Mouse (Mus musculus) thymus, postnatal 10 days (tissue): ENCODE measurements around the gene Jmjd1c.
A peak's percentile ranks its signal among the peaks of the same experiment; 100 is the strongest.

Experiments used
- DNase-seq, 2 experiments: peaks; one replicate each; pipeline ENCODE4 v3.0.0; 2021; ENCODE audit warnings: low spot score in 2 of 2

Gene Jmjd1c

DNA sequence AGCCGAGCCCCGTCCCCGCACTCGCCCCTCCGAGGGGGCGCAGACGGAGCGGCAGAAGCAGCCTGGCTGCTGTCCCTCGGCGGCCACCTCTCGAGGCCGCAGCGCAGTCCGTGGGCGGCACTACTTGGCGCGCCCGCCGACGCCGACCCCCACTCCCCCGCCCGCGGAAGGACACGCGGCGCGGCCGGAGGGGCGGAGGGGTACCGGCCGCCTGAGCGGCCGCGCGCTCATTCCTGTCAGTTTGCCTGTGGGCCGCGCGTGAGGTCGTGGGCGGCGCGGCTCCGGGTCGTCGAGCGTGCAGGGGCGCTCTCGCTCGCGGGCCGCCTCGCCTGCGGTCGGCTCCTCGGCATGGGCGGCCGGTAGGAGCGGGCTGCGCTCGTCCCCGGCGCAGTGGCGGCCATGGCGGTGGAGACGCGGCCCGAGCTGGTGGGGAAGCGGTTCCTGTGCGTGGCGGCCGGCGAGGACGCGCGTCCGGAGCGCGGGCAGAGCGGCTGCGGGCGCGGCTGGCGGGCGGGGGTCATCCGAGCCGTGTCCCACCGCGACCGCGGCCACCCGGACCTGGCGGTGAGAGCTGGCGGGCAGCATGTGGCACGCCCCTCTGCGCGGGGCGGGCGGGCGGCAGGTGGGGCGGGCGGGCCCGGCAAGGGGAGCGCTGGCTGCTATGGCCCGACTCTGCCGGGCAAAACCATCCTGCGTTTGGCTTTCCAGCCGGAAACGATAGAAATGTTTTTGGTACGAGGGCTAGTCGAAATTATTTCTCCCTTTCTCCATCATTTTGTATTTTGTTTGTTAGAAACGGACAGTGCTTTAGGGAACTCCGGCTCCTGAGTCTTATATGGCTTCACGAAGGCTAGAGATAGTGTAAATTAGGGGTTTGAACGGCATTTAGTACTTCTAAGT, 31.2 kb downstream of the Jmjd1c start:
- DNase-seq: peak in 1 of 2 experiments; percentile 20

DNA sequence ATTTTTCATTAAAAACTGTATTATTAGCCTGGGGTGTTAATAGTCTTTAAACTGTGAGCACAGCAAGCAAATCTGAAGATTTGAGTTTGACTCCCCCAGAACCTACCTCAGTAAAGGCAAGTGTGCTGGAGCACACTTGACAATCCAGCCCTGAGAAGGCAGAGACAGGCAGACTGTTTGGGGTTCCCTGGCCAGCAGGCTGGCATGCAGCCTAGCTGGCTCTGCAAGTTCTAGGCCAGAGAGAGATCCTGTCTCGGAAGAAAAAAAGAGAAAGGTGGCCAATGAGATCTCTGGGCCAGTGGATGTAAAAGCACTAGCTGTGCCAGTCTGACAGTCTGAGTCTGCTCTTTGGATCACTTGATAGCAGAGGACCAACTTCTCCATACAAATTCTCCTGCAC, 33.6 kb downstream of the Jmjd1c start:
- DNase-seq: no peak

DNA sequence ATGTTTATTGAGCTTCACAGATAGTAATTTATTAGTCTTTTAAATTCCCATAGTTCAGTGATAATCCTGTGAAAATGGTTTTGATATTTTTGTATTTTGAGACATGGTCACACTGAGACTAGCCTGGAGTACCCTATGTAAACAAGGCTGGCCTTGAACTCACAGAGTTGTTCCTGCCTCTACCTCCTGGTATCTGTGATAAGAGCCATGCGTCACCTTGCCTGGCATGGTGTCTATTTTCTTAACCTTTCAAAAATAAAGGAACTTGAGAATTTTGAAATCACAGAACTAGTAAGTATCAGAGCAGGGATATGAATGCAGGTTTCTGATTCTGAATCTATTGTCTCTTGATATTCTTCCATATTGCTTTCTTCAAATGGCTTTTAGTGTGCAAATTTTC, 35.8 kb downstream of the Jmjd1c start:
- DNase-seq: no peak

DNA sequence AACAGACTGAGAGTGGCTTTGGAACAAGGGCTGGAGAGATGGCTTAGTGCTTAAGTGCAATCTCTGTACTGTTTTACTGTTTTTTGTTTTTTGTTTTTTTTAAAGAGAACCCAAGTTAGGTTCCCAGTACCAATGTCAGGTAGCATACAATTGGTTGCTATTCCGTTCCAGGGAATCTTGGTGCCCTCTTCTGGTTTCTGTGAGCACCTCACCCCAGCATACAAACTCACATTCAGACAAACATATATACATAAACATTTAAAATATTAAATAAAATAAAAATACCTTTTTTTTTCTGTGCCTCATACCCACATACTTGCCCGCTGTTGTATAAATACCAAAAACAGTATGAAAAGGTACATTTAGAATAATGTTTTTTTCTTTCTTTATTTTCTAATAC, 38.4 kb downstream of the Jmjd1c start:
- DNase-seq: no peak

DNA sequence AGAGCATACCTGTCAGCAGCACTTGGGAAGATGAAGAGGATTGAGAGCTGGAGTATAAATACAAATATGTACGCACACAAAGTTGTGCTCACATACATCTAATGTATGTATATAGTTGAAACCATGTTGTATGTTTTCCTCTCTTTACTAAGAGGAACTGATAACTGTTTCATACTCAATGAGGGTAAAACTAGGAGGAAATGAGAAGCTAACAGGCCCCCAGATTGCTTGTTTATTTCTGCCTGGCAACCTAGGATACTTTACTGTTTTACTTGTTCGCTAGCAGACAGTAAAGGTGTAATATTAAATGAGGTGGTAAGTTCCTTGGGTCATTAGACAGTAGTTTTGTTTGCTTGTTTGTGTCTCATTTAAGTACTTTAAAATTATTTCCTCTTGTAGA, 41.5 kb downstream of the Jmjd1c start:
- no peak for DNase-seq

DNA sequence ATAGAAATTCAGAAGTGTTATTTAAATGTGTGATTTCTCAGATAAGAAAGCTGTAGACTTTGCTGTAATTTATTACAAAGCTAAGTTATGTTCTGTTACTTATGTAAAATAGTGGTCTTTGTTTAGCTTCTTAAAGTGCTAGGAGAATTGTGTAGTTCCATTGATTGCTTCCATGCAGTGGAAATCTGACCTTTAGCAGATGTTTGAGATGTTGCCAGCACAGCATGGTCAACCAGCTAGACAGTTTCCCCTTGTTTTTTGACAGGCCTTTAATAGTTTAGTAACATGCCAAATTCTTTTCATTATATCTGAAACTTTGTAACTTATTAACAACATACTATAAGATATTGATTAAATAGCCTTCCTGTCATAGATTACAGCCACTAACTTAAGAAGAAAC, 47.7 kb downstream of the Jmjd1c start:
- DNase-seq: no peak

DNA sequence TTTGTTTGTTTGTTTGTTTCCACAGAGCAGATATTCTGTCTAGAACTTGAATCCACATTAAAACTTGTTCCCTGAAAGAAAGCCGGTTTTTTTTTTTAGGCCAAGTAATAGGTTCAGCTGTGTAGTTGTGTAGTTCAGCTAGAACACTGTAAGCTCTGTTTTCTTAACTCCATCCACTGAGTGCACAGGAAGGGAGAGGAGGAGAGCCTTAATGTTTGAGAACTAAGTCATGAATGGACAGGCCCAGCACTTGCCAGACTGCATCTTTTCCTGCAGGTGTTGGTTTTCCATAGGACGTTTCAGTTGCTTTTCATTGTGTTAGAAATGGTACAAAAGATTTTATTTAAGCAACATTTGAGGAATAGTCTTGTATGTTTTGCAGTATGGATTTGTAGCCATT, 48.3 kb downstream of the Jmjd1c start:
- DNase-seq: no peak

DNA sequence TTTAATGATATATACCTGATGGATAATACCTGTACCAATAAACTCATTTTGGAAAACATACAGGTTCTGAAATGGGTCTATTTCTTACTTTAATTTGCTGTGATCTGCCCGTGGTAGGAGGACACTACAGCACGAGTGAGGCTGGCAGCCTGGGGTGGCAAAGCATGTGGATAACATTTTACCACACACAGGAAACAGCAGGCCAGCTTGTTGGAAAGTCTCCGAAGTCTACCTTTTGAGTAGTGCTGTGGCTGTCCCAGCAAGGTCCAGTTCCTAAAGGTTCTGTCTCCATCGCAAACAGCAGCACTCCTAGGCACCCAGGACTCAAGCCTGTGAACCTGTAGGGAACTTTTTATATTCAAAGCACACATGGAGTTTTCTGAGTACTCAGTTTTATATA, 49.7 kb downstream of the Jmjd1c start:
- DNase-seq: no peak

DNA sequence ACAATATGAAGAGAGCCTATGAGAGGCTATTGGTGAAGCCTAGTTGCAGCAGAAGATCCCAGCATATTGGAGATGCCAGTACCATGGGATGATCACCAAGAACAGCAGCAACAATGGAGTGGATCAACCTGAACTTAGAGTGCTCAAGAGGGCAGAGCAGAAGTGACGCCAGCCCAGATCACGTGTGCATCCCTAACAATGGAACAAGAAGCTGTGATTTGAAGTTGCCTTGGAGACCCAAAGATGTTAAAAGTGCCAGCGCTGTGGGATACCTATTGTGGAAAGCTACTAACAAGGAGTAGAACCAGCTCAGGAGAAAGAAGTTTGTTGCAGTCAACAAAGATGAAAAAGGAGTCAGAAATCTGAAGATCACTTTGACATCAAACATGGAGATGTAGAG, 55.8 kb downstream of the Jmjd1c start:
- no peak for DNase-seq

DNA sequence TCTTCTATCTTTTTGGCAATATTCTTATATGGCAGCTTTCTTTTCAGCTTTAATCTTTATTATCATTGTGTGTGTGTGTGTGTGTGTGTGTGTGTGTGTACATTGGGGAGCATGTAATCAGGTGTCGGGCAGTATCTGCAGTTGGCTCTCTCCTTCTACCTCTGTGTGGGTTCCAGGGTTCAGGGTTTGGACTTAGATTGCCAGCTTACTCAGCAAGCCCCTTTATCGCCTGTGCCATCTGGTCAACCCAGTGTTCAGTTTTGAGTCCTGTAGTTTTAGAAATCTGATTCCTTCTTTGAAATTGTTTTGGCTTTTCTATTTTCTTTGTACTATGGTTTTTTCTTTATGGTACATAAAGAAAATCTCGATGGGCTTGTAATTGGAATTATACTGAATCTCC, 58.7 kb downstream of the Jmjd1c start:
- DNase-seq: no peak

DNA sequence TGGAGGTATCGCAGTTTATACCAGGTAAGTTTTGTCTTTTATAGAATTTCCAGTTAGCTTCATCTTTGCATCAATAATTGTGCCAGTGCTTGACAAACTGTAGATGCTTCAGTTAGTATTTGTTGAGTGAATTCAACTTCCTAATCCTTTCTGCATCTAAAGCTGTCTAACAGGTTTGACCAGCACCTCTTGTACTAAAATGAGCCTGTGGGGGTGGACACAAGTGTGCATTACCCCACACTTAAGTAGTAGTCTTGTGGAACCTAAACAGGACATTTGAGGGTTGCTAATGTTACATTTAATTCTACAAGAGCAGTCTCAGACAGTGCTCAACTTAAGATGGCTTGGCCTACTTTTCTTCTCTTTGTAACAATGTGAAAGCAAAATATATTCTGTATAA, 78.1 kb downstream of the Jmjd1c start:
- no peak for DNase-seq

DNA sequence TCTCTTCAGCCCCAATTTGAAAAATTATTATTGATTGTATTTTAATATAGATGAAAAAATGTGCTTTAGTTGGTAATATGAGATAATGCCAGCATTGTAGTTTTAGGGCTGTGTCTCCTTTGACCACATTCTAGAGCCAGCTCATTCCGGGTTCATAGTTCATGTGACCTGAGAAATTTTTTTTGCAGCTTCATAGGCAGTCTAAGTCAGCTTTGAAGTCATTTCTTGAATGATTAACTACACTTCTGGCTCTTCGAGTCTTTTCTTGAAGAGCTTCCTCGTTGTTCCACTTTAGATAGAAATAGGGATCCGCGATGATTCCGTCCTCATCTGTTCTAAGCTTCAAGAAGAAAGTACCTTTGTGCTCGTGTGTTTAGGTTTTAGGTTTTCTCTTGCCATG, 80.1 kb downstream of the Jmjd1c start:
- DNase-seq: no peak

DNA sequence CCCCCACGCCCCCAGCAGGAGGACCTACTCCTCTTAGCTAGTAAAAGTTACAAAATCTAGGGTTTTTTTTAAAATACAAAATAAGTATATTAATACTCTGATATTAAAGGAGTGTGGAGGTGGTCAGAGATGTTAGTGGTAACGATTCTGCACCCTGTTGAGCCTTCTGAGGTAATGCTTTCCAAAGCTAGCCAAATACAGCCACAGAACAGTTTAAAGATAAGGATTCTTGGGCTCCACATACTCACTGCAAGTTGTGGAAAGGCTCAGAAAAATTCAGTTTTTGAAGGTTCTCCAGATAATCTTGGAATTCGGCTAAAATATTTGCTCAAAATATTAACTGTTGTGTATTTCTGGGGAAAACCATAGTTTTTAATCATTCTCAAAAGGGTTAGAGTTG, 81.0 kb downstream of the Jmjd1c start:
- DNase-seq: no peak

DNA sequence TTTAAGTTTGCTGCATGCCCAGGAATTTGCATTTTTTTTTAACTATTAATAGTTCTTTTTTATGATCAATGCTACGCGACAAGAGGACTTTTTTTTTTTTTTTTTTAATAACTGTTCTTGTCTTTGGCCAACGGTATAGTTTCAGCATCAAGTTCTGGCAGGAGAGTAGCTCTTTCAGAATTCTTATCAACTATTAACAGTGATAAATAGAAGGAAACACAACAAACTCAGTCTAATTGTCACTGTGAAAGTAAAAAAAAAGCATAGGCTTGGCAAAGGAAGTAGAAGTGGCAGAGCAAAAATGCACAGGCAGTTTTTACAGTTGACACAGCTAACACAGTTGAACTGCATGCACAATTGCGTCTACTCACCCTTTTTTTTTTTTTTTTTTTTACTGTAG, 81.5 kb downstream of the Jmjd1c start:
- DNase-seq: no peak

DNA sequence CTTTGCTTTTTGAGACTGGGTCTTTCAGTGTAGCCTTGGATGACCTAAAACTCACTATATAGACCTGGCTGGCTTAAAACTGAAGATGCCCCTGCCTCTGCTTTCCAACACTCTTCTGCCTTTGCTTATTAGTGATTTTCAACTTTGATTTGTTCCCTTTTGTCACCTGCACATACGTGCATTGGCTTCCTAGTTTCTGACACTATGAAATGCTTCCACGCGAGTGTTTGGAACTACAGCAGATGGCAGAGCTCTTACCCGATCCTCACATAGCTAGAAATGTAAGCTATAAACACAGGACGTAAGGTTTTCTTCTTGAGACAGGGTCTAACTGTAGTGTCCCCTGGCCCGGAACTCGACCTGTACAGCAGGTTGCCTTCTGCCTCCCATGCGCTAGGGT, 84.1 kb downstream of the Jmjd1c start:
- no peak for DNase-seq

DNA sequence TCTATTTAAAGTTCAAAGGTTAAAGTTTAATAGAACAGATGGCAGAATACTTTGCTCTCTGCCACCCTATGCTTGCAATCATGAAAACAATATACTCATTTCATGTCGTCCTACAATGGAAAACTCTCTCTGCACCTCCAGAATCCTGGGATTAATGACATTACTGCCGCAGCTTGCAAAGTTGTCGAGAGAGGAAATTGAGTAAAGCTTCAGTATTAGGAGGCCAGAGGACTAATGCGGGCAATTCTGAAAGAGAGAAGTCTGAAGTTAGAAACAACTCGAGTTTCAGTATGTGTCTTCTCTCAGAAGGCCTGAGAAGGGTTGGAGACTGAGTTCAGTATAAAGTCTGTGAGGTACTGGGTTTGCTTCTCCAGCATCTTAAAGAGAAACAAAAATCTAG, 84.9 kb downstream of the Jmjd1c start:
- no peak for DNase-seq

DNA sequence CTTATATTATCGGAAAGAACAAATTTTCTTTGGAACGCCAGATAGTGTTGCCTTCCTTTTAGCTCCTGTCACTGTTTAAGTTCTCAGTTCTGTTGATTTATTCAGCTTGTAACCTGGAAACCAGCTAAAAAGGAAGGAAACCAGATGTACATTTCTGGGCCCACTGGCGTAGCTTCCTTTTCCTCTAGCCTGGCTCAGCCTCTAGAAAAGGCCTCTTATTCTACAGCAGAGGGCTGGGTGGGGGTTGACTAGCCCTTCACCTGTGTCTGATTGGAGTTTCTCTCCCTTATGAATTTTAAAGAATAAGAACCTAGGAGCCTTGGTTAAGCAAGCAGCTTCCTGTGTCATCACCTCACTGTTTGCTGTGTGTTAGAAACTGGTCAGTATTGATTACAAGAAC, 86.7 kb downstream of the Jmjd1c start:
- peak in 1 of 2 experiments; percentile 29 for DNase-seq

DNA sequence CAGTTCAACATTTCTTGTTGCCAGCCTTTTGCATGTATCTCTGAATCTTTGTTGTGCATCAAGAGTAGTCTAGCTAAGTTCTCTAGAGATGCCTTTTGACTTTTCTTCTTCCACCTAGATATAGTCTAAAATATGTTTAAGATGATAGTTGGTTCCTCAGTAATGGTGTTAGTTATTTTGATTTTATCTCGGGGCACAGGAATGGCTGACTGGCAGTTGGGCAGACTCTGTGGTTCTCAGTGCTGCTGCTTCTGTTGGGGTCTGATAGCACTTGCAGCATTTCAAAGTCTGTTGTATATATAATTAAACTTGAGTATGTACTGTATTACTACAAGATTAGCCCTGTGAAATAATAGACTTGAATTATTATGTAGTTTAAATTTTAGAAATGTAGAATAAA, 87.2 kb downstream of the Jmjd1c start:
- DNase-seq: no peak

DNA sequence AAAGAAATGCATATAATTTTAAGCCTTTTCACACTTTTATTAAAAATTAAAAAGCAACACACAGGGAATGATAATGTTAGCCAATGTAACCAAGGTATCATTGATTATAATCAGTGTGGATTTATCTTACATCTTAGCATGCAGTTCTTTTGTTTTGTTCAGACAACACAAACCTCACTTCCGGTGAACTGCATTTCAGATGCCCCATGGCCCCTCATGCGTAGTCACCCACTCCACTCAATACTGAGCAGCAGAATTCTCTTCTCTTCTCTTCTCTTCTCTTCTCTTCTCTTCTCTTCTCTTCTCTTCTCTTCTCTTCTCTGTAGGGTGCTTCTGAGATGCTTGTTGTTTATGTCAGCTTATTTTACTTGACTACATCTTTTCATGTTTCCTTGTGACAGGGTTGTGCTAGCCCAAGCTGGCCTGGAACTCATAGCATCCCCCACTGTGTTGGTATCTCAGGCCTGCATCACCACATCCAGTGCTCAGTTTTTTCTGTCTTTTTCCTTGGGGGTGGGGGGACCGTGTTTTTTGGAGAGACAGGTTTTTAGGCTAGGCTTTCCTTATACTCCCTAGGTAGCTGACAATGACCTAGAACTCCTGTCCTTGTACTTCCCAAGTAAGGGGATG, 88.6 kb downstream of the Jmjd1c start:
- DNase-seq: no peak

DNA sequence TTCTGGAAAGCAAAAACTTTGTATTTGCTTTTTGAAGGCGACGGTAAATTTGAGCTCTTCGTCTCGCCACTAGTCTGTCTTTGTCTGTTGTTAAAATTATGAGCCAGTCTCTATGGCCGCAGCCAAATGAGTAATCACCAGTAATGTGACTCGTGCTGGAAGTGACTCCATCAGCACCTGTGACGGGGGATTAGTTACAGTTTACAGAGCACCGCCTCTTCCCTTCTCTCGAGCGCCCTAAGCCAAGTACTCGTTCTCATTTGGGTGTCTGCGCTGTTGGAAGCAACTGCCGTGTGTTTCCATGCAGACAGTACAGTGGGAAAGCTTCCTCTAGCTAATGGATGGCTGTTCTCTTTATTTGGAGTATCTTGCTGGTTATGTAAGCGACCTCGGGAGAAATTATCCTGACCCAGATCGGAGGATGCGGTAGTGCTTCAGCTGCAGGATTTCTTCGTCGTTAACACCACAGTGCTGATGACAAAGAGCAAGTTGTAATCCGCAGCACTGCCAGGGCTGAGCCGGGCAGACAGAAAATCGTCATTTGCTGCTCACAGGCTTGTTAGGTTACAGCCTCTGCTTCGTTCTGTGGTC, 89.7 kb downstream of the Jmjd1c start:
- DNase-seq: peak; percentile 66 to 69

DNA sequence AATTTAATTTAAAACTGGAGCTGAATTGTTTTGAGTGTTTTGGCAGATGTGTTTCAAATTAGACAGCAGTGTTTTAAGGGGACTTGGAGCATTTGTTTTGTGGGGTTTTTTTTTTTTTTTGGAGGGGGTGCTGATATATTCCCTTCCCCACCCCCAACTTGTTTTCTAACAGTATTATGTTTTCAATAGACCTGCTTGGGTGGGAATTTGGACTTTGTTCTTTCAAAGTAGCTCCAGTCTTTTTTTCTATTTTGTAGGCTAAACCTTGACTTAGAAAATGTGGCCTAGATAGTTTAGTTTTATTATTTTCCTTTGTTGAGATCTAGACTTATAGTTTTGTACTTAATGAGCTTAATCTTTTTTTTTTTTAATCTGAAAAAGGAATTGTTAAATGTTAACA, 90.6 kb downstream of the Jmjd1c start:
- DNase-seq: no peak

DNA sequence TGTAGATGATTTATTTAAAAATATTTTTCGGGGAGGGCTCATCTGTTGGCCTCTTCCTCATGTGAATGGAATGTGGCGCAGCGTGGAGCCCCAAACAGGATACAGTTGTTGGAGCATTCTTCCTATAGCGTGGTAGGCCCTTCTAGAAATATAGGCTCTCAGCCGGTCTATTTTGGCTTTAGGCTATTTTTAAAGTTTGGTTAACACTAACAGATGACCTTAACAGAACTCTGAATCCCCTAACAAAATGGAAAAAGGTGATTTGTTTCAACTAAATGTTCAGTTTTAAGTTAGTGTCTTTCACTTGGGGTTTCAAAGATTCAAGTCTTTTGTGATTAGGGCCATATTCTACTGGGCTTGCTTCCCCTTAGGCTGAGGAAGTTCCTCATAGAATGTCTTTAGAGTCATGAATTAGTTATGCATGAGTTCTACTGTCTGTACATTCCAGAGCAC, 91.1 kb downstream of the Jmjd1c start:
- DNase-seq: peak in 1 of 2 experiments; percentile 7

DNA sequence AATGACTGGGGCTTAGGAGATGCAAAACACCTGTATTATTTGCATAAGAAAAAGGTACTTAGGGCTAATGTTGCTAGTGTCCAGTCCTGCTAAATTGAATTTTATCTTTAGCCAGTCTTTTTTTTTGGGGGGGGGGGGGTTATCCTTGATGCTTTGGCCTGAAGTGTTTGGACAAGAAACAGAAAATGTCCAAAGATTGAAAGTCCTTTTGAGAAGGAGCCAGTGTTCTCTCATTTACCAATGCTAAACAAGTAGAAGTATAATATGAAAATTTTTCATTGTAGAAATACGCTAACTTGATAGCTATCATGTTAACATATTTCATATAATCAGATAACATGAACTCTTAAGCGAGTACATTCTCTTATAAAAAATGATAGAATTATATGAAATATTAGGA, 92.0 kb downstream of the Jmjd1c start:
- DNase-seq: no peak
